Mouse (Mus musculus) cerebellum, adult 8-10 months (tissue): ENCODE measurements around the gene Myh11.

Experiments
- DNase-seq: peaks from one replicate; pipeline ENCODE4 v3.0.0; 2022

Myh11 gene

DNA sequence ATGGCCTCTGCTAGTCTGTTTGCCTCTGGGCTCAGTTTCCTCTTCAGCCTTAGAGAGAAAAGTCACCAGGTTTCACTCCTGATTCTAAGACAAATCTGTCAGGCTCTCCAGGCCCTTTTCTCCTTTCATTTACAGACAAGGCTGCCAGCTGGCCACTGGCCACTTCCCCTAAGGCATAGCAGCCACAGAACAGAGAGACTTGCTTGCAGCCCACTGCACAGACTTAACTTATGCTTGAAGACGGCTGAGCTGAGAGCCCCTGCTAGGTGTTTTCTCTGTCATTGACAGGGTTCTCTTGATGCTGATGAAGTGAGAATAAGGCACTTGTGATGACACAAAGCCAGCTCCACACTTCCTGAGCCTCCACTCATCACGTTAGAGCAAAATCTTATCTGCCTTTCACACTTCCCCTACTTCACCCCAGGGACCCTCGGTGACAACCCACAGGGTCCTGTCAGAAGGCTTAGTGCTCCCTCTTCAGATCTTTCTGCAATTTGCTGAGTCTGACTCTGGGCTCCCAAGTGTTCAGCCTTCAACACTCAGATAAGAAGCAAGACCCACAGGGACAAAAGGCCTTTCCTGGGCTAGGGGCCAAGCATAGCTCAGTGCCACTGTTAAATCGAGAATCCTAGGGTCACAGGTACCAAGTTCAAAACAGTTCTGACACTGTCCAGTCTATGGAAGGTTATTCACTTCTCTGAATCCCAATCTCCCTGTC is 25.8 kb downstream of the Myh11 start:
- DNase-seq = no peak

DNA sequence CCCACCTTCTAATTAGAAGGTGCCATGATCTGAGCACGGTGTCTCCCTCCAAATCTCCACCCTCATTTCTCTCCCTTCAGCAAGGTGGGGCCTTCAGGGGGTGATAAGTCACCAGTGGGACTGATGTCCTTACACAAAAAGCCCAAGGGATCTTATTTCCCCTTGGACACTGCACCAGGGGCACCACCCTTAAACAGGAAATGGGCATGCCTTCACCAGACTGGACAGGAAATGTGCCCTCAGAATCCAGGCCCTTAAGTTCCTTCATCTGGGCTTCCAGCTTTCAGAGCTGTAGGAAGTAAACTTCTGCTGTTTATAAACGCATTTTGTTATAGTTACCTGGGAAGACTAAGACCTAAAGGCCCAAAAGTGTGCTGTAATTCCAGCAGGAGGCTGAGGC is 26.7 kb downstream of the Myh11 start:
- DNase-seq = no peak

DNA sequence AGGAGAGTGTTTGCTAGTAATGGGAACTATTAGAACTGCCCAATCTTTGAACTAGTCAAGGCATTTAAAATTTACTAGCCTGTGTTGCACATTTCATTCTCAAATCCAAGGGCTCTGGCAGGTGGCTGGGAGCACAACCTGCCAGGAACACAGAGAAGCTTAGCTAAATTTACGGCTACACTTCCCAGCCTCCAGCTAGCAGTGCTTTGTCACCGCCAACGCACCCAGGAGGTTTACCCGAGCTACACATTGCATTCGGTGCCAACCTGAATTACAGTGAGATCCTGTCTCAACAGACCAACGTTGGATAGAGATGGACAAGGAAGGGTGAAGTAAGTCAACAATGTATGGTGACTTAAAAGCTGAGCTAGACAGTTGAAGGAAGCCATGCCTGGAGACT is 27.9 kb downstream of the Myh11 start:
- no peak for DNase-seq

DNA sequence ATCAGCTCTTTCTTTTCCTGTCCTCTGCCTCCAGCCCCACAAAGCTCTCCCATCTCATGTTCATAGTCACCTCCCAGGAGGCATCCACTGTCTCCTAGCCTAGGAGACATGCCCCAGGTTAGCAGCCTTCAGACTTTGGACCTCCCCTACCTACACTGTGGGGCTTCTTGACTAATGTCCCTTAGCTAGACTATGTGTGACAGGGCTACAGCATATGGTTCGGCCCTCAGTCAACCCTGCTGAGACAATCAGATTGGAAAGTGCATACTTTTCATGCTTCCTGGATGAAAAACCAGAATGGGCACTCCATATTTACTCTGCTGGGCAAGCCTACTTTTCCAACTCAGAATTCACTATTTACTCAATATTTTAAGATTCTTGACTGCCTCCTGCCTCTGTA is 28.8 kb downstream of the Myh11 start:
- no peak for DNase-seq

- DNase-seq = no peak
These were observed 32.3 kb downstream of the Myh11 start for GRCm38 (mm10) chr16:14258856-14259255.

DNA sequence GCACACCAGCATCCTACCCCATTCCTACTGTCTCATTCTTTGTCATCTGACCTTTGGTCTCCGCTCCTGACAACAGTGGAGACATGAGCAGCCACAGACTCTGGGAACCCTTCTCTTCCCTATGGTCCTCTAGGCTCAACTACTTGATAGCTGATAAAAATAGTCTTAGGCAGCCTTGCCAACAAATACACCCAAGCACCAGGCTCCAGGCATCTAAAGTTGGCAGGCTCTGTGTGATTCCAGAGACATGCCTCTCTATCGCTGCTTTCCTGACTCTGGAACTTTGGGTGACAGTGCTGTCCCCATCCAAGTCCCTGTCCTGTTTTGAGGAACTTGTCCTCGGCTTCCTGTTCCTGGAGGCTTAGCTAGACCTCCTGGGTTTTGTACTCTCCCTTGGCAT is 37.6 kb downstream of the Myh11 start:
- no peak for DNase-seq

- DNase-seq = no peak
These were observed 38.3 kb downstream of the Myh11 start for GRCm38 (mm10) chr16:14252877-14253276.

DNA sequence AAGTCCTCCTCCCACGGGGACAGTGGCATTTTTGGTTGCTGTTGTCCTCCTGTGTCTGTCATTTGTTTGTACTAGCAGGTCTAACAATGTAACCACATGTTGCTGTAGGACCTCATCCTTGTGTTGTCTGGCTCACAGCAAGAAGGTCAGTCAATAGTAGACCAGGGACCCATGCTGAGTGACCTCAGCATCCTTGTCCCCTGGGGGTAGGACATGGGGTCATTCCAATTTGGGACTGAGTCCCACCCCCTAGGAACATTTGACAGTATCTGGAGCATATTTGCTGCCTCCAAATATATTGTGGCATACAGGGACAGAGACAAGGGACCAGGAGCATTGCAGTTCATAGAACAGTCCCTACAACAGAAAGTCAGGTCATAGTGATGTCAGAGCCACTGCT is 41.3 kb downstream of the Myh11 start:
- DNase-seq = no peak

DNA sequence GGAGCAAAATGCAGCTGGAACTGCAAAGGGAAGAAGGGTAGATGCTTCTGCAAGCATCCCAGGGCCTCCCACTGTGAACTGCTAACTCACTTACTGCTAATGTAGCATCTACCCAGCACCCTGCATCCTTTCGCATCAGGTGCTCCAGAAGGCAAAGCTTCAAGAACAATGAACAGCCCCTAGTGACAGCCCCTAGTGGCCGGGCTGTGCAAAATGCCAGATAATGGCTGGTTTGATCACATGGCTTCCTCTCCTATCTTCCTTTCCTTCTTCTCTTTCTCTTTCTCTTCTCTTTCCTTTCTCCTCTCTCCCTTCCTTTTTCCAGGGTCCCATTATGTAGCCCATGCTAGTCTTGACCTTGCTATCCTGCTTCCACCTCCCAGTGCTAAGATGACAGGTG is 48.6 kb downstream of the Myh11 start:
- no peak for DNase-seq

DNA sequence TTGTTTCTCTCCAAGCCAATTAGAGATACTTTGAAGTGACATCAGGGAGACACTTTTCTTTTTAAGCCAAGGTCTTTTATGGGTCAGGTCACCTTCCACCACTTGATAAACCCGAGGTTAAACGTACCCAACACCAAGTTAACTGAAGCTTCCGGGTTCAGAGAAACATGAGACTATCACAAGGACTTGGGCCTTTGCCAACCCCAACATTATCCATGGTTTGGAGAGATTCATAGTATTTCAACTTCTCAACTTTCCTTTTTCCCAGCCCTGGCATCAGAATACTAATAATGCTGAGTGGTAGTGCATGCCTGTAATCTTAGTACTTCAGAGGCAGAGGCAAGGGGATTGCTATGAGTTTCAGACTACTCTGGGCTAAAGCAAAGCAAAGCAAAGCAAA is 49.1 kb downstream of the Myh11 start:
- DNase-seq = no peak

- DNase-seq = peak; percentile 38
These were observed 54.0 kb downstream of the Myh11 start for GRCm38 (mm10) chr16:14237100-14237723.

DNA sequence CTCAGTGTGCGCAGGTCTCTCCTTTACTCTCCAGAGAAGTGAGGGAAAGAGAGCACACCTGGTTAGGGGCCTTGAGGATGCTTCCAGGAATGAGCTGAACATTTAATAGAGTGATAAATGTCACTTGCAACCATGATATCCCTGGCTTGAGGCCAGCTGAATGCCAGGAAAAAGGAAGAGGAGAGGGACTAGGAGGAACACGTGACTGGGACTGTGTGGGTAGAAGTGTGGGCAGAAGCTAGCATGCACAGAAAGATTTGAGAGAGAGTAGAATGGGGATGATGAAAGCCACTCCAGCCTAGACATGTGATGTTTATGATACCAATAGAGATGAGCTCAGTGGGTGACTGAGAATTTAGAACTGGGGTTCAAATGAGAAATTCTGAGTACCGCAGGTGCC is 76.0 kb downstream of the Myh11 start:
- no peak for DNase-seq

DNA sequence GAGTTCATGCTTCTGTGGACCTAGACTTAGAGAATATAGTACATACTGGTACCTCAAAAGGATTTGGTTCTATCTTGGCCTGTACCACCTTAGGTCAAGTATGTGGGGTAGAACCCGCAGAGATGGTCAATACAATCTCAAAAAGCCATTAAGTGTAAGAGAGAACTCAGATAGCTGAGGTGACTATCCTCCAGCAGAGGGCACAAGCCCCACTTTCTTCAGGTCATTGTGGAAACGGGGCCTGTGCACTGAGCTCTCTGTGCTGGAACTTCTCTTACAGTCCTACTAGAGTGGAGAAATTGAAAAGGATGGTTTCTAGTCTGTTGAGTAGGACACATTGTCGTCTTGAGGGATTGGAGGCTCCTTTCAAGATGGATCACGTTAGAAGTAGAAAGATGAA is 92.4 kb downstream of the Myh11 start:
- no peak for DNase-seq

DNA sequence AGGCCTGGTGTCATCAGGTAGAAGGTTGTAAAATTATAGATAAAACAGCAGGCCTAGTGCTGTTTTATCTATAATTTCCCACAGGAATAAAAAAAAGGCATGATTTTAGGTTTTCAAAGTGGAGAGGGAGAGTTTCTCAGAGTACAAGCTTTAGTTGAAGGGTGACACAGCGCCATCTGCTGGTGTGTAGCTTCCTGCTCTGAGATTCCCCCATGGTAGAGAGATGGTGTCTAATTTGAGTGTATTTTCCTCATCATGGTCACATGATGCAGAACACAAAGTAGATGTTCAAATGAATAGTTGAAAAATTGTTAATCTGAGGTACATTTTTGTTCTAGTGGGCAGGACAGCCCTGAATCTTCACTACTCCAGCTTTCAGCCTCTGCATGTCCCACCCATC is 95.7 kb downstream of the Myh11 start:
- peak; percentile 39 for DNase-seq

DNA sequence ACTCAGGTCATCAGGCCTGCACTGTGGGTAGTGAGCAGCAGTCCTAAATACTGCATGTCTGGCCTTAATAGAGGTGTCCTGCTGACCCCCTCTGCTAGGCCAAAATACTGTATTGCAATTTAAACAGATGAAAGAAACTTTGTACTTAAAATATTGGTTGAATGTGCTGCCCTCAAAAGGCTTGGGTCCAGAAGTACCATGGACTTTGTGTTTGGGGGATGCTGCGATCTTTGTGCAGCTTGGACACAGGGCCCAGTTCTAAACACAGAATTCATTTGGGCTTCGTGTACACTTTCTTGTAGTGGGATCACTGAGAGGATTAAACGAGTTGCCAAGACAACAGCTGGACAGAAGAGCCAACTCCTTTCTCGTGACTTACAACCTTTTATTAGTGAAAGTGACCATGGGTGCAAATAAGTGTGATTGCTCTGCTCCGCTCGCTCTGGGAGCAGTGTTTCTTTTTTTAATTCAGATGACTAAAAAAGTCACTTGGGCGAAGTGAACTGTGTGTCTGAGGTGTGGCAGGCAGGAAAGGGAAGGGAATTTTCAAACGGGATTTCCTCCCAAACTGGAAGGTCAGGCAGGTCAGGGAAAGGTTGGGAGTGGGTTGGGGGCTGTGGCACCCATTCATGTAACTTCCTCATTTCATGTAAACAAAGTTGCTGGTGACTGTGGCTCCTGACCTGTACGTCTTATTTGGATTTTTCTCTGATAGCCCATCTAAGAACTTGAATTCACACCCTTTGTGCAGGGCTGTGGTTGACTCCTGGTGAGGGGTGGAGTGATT is 96.8 kb downstream of the Myh11 start:
- DNase-seq = no peak

GRCm38 (mm10) chr16:14185516-14185915 is 105.7 kb downstream of the Myh11 start:
- DNase-seq = no peak

DNA sequence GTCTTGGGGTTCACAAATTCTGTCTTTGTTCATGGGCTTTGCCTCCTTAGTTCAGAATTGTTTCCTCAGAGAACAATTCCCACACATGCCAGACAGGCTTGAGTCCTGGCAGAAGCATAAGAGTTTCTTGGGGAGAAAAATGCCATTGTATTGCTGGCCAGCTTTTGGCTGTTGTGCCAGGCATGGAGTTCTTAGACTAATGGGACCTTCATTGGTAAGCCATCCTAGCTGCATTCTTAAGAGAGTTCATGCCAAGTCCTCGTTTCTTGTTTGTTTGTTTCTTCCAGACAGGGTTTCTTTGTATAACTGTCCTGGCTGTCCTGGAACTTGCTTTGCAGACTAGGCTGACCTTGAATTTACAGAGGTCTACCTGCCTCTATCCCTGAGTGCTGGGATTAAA is 107.3 kb downstream of the Myh11 start:
- DNase-seq = no peak

DNA sequence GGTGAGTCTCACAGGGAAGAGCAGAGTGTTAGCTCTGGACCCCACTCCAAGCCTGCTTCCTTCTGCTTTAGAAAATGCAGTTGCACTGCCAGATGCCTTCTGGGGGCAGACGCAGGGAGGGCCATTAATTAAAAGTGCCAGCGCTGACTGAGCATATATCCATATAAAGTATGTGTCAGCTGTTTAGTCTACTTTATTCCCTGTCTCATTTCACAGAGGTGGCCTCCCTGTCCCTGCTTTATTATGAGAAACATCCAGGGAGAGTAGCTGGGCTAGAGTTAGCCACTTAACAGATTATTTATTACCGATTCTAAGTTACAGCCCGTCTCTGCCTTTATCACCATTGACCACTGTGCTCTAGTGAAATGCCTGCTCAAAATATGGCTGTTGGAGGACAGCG is 108.8 kb downstream of the Myh11 start:
- no peak for DNase-seq

- no peak for DNase-seq
These were observed 110.9 kb downstream of the Myh11 start for GRCm38 (mm10) chr16:14180163-14180733.

DNA sequence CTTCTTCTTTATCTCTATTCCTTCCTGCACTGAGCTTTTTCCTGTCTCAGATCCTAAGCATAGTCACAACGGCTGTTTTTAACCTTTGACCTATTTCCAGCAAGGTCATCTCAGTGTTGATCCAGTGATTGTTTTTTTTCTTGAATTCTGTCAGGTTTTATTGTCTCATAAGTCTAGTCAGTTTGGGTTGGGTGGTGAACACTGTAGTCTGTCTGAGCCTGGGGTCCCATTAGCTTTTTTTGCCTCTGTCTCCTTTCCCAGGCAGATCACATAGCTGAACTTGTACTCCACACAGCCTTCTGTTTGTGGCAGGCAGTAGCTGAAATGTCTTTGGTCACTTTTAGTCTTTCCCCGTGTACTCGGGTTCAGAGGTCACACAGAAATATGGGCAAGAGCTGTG is 113.1 kb downstream of the Myh11 start:
- no peak for DNase-seq

DNA sequence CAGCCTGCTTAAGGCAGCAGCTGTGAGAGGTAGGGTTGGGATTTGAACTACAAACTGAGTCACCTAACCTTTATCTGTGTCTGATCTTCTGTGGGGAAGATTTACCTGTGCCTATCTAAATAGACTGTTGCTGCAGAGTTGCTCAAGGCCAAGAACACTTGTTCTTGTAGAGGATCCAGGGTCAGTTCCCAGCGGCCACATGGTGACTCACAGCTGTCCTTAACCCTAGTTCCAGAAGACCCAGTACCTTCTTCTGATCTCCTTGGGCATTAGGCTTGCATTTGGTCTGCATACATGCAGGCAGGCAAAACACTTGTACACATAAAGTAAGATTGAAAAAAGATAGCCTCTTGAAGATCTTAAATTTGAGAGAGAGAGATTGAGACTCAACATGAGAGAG is 121.5 kb downstream of the Myh11 start:
- no peak for DNase-seq

GRCm38 (mm10) chr16:14166490-14166889 is 124.7 kb downstream of the Myh11 start:
- DNase-seq = no peak

DNA sequence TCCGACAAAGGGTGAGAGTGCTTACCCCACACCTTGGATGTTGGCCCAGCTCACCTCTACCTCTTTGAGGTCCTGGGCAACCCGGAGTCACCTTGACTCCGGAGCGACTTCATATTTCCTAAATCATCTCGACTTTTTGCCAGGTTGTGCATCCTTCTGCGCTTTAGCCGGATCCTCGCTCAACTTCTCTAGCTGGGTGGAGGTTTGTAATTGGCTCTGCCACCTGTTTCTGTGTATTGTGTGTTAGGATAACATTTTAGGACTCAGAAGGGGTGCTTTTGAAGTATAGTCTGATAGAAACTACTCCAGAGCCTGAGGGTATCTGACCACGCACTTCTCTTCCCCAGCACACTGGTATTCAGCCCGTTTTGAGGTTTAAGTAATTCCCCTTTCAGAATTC is 127.4 kb downstream of the Myh11 start:
- no peak for DNase-seq

- peak; percentile 60 for DNase-seq
These were observed 128.2 kb downstream of the Myh11 start, which contains the start of the genes Nde1 and Marf1 for GRCm38 (mm10) chr16:14162988-14163416. Nde1 (plus strand) TSS chr16:14163275. Marf1 (minus strand) TSS chr16:14163351.
